Mouse (Mus musculus): ENCODE data around the gene Cdyl.

DNA sequence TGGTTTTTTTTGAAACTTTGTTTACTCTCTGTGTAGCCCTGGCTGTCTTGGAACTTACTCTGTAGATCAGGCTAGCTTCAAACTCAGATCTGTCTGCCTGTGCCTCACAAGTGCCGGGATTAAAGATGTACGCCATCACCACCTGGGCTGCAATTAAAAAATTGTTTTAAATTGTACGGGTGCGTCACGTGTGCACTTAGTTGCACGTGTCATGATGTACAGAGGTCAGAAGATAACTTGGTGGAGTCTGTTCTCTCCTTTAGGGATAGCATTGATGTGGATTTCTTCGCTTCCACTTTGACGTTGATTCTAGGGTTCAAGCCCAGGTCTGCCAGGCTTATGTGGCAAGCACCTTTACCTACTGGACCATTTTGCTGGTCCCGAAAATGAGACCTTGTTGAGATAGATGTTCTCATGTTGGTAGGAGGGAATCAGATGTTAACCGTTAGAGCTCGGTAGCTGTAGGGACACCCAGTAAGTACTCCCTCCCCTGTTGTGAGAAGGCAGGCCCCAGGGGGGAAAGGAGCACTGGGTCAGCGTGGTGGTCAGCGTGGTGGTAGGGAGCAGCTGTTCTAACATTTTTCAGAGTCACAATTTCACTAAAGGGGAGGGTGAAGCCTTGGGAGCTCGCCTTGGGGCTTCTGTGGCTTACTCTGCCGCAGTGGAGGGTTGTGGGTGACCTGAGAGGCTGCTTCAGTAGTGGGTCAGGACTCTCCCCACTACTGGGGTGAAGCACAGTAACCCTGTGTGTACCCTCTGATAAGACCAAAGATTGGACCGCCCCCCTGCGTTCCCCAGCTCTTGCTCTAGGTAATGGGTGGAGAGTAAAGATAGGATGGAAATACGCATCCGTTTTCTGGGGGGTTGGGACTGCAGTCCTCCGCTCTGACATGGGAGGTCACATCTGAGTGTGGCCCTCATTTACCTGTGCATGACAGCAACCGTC is 97.0 kb downstream of the Cdyl start:
- TF ChIP-seq CTCF (IDR thresholded peaks at IDR 0.05; ENCODE audit: low read depth, low read length) = no peak
- no peak for TF ChIP-seq POLR2A (IDR thresholded peaks at IDR 0.05; ENCODE audit: extremely low read depth, insufficient read depth, low read length)
